Mouse (Mus musculus) ES-E14 (cell line): Measurements from ENCODE around the gene Gm17482. TPM values are rescaled to one million over a fixed set of nuclear protein-coding genes. Genes with fewer than 3 reads are reported as not detected.
A peak's percentile ranks its signal among the peaks of the same experiment; 100 is the strongest.

Source experiments
- DNase-seq: peaks from one replicate; pipeline ENCODE4 v3.0.0-alpha.2; 2013; ENCODE audit warnings: low read depth, low spot score
- H3K27ac ChIP-seq: 2 replicates; pipeline ENCODE4 v1.5.1; 2012; ENCODE audit warnings: low read depth, mild to moderate bottlenecking, low read length, moderate library complexity, mixed read lengths; ENCODE audit not compliant: poor library complexity, insufficient read depth, severe bottlenecking
- H3K36me3 ChIP-seq: 2 replicates; pipeline ENCODE4 v1.6.1; 2012; ENCODE audit warnings: mild to moderate bottlenecking, low read length, moderate library complexity, mixed read lengths; ENCODE audit not compliant: control insufficient read depth, poor library complexity, insufficient read depth, severe bottlenecking
- H3K4me1 ChIP-seq, 2 experiments: fragments of 150-350 bp in 1 of 2; sonication (generic) in 1 of 2; 2 replicates each; pipeline ENCODE4 v1.6.1; 2012; ENCODE audit warnings: low read length in 2 of 2, mild to moderate bottlenecking in 1 of 2, mixed read lengths in 1 of 2; ENCODE audit not compliant: control insufficient read depth in 2 of 2, insufficient read depth in 2 of 2, poor library complexity in 1 of 2
- H3K4me3 ChIP-seq, 2 experiments: fragments of 150-350 bp in 1 of 2; sonication (generic) in 1 of 2; 2 replicates each; pipeline ENCODE4 v1.5.1; 2012; ENCODE audit warnings: low read length in 2 of 2, low read depth in 1 of 2, mild to moderate bottlenecking in 1 of 2, mixed read lengths in 1 of 2; ENCODE audit not compliant: insufficient read depth in 1 of 2, poor library complexity in 1 of 2, severe bottlenecking in 1 of 2
- H3K9ac ChIP-seq: 2 replicates; pipeline ENCODE4 v1.6.1; 2012; ENCODE audit warnings: low read depth, mild to moderate bottlenecking, low read length, mixed read lengths; ENCODE audit not compliant: poor library complexity, insufficient read depth, severe bottlenecking
- H3K9me3 ChIP-seq: fragments of 150-350 bp; sonication (generic); 2 replicates; pipeline ENCODE4 v1.6.1; 2012; ENCODE audit warnings: low read depth, mild to moderate bottlenecking, low read length; ENCODE audit not compliant: control insufficient read depth, insufficient read depth
- CHD2 ChIP-seq: IDR thresholded peaks from 2 replicates; pipeline ENCODE4 v1.6.1; 2014; ENCODE audit warnings: mild to moderate bottlenecking, low read depth, low read length, inconsistent platforms
- HCFC1 ChIP-seq: IDR thresholded peaks from 2 replicates; pipeline ENCODE4 v1.6.1; 2012; ENCODE audit warnings: low read length, inconsistent platforms, borderline replicate concordance; ENCODE audit not compliant: insufficient read depth
- MAFK ChIP-seq: IDR thresholded peaks from 2 replicates; pipeline ENCODE4 v1.6.1; 2014; ENCODE audit warnings: mild to moderate bottlenecking, low read depth, low read length, inconsistent platforms; ENCODE audit not compliant: insufficient read depth
- ZC3H11A ChIP-seq: IDR thresholded peaks from 2 replicates; pipeline ENCODE4 v1.6.1; 2012; ENCODE audit warnings: low read depth, mild to moderate bottlenecking, inconsistent platforms, low read length, borderline replicate concordance
- ZNF384 ChIP-seq: IDR thresholded peaks from 2 replicates; pipeline ENCODE4 v1.6.1; 2012; ENCODE audit warnings: low read depth, low read length, inconsistent platforms
- in situ Hi-C, 2 experiments: fragments of 600-800 bp; cut with MboI; formaldehyde crosslinking; loops; one replicate each; pipeline ENCODE4 v1.15.1; 2025; ENCODE audit warnings: low sequenced_read_pairs in 2 of 2, inconsistent platforms in 1 of 2; ENCODE audit not compliant: unreplicated experiment in 2 of 2
- total RNA-seq: library from RNA; depleted of rRNA; stranded (reverse); fragments of 300-350 nt; gene quantifications from 2 replicates; pipeline ENCODE4 v1.2.3, GENCODE M21; 2012; rRNA removed

Gm17482 gene
- not detected in 2 replicates for total RNA-seq

DNA sequence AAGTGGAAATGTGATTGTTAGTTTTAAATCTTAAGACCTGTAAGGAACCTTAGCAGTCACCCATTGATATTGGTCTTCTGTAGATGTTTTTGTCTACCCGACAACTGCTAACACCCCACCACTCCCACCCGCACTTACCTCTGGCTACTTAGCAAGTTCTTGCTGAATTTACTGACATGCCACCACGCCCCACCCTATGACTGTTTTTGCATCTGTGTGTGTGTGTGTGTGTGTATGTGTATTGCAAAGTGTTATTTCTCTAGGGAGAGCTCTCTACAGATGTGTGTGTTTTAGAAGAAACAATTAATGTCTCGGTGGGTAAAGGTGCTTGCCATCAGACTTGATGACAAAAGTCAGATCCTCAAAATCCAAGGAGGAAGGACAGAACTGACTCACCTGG lies at the start of gene Gm17482:
Gene Gm17482, plus strand, starts transcription at position 301 of the 400 bp plus-strand sequence.
- TF ChIP-seq CHD2 (no peak), MAFK (no peak), HCFC1 (no peak), ZNF384 (no peak), ZC3H11A (no peak)

DNA sequence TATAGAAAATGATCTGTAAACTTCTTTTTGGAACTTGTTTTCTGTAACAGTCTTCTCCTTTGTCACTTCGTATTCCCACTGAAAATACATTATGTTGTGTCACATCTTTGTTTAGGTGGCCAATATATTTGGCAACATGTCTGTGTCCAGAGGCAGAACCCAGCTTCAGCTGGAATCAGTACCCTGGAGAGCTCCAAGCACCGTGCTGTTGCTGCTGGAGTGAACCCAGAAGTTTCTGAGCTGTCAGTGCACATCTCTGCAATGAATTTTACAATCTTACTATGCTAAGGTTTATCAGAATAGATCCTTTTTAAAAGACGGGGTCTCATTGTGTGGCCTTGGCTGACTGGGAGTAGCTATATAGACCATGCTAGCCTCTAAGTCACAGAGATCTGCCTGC lies 48.3 kb upstream of the Gm17482 start:
- no peaks in the 10 kb centered on the region for H3K36me3 ChIP-seq
- in situ Hi-C loops = no loop called here
- H3K9me3 ChIP-seq = no peaks in the 10 kb centered on the region
- DNase-seq = peak; percentile 28
- H3K9ac ChIP-seq = no peak overlapping the region
- TF ChIP-seq HCFC1 = no peak
- TF ChIP-seq ZNF384 = no peak
- TF ChIP-seq ZC3H11A = no peak
- TF ChIP-seq MAFK = no peak
- TF ChIP-seq CHD2 = no peak
- H3K27ac ChIP-seq = no peak overlapping the region
- H3K4me3 ChIP-seq = no peak overlapping the region
- no peaks in the 10 kb centered on the region for H3K4me1 ChIP-seq

More for the DNA sequence above, at the start of gene Gm17482:
- Histone ChIP-seq H3K4me3 (no peak within 1 kb of the TSS), H3K27ac (no peak within 1 kb of the TSS), H3K36me3 (no peaks in the 10 kb centered on the region), H3K9ac (no peak within 1 kb of the TSS), H3K4me1 (no peaks in the 10 kb centered on the region), H3K9me3 (no peaks in the 10 kb centered on the region)
- no peak for DNase-seq
- in situ Hi-C loops = loop anchor here in 1 of 2 experiments (5.0 kb wide), 1 partner anchor 310 kb away; no protein-coding TSS in a partner anchor

DNA sequence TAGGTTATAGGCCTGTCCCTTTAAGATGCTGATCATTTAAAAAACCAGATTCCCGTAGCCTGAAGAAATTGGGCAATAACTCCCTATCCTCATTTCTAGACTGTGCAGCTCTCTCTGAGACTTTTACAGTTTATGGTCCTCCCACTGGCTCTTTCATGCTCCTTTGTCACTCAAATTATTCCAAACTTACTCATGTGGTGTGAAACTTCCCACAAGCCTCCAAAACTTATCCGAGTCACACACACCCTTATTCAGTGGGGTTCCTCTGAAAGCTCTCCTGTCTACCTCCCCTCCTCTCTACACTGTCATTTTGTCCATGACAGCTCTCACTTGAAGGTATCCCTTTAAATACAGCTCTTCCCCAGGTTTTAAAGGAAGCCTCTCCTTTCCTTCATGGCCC lies 46.0 kb upstream of the Gm17482 start:
- no peak overlapping the region for H3K27ac ChIP-seq
- no peaks in the 10 kb centered on the region for H3K9me3 ChIP-seq
- H3K4me1 ChIP-seq = no peaks in the 10 kb centered on the region
- H3K36me3 ChIP-seq = no peaks in the 10 kb centered on the region
- no peak overlapping the region for H3K4me3 ChIP-seq
- H3K9ac ChIP-seq = no peak overlapping the region
- in situ Hi-C loops = no loop called here
- TF ChIP-seq MAFK = no peak
- no peak for TF ChIP-seq HCFC1
- no peak for TF ChIP-seq ZNF384
- no peak for TF ChIP-seq CHD2
- TF ChIP-seq ZC3H11A = no peak
- DNase-seq = no peak

DNA sequence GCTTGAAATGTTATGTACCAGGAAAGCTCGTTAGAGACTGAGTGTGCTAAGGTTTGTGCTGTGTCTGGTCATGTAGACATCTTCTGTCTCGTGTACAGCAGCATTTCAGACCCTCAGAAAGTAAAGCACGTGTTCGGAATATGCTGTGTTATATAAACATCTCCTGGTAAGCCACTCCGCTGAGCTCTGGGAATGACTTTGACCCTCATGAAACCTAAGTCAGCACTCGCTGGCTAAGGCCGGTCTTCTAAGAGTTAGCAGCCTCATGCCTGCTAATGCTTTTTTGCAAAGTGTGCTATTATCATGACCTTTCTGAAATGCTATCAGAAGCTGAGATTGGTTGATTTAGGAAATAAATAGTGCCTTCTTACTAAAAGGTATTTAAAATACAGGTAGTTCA lies 36.0 kb upstream of the Gm17482 start:
- Histone ChIP-seq H3K36me3 (no peaks in the 10 kb centered on the region), H3K4me3 (no peak overlapping the region), H3K4me1 (no peaks in the 10 kb centered on the region), H3K27ac (no peak overlapping the region), H3K9me3 (no peaks in the 10 kb centered on the region), H3K9ac (no peak overlapping the region)
- no peak for TF ChIP-seq ZNF384
- TF ChIP-seq MAFK = no peak
- TF ChIP-seq HCFC1 = no peak
- no peak for TF ChIP-seq CHD2
- TF ChIP-seq ZC3H11A = no peak
- no peak for DNase-seq
- in situ Hi-C loops = no loop called here

DNA sequence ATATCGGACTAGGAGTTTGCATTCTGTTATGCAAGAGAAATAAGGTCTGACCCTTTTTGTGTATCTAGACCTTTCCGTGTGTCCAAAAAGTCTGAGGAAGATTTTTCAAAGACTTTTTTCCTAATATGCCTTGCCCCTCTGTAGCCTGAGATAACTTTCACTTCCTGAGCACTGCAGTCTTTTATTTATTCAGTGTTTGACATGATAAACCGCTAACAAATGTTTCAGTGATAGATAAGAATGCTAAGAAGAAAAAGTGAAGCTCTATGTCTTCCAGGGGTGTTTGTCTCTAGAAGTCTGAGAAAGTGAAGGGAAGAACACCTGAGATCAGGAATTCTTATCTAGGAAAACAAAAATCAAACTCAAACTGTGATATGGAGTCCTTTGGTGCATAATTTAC lies 26.4 kb upstream of the Gm17482 start:
- DNase-seq = no peak
- H3K4me3 ChIP-seq = no peak overlapping the region
- TF ChIP-seq ZNF384 = no peak
- TF ChIP-seq MAFK = no peak
- TF ChIP-seq CHD2 = no peak
- TF ChIP-seq HCFC1 = no peak
- TF ChIP-seq ZC3H11A = no peak
- no peaks in the 10 kb centered on the region for H3K4me1 ChIP-seq
- no peaks in the 10 kb centered on the region for H3K9me3 ChIP-seq
- in situ Hi-C loops = no loop called here
- no peak overlapping the region for H3K27ac ChIP-seq
- no peak overlapping the region for H3K9ac ChIP-seq
- H3K36me3 ChIP-seq = no peaks in the 10 kb centered on the region
